Mouse (Mus musculus) stomach, postnatal 0 days (tissue): Measurements from ENCODE around the gene Serpina12. TPM values are rescaled to one million over a fixed set of nuclear protein-coding genes. Genes with fewer than 3 reads are reported as not detected.
A peak's percentile ranks its signal among the peaks of the same experiment; 100 is the strongest.

Source experiments
- ATAC-seq: fragments of 200-750 bp; cut with Nextera tagmentation; 2 replicates; pipeline ENCODE4 v1.8.0; 2017; ENCODE audit not compliant: low FRiP score, low TSS enrichment
- DNase-seq: peaks from one replicate; pipeline ENCODE4 v3.0.0-alpha.2; 2016; ENCODE audit warnings: low spot score
- H3K27ac ChIP-seq: fragments of 300-500 bp; sonication (generic); replicated peaks from 2 replicates; pipeline ENCODE4 v1.5.1; 2014; ENCODE audit warnings: mild to moderate bottlenecking, control low read depth
- H3K27me3 ChIP-seq: fragments of 300-500 bp; sonication (generic); 2 replicates; pipeline ENCODE4 v1.6.1; 2014; ENCODE audit warnings: low read length; ENCODE audit not compliant: control insufficient read depth, insufficient read depth
- H3K36me3 ChIP-seq: fragments of 300-500 bp; sonication (generic); 2 replicates; pipeline ENCODE4 v1.6.1; 2014; ENCODE audit warnings: low read length, mixed read lengths; ENCODE audit not compliant: control insufficient read depth, insufficient read depth
- H3K4me1 ChIP-seq: fragments of 300-500 bp; sonication (generic); replicated peaks from 2 replicates; pipeline ENCODE4 v1.6.1; 2014; ENCODE audit warnings: antibody characterized with exemption; ENCODE audit not compliant: control insufficient read depth, insufficient read depth
- H3K4me2 ChIP-seq: fragments of 300-500 bp; sonication (generic); replicated peaks from 2 replicates; pipeline ENCODE4 v1.6.1; 2014; ENCODE audit warnings: low read depth, mild to moderate bottlenecking, control low read depth, moderate library complexity
- H3K4me3 ChIP-seq: fragments of 300-500 bp; sonication (generic); 2 replicates; pipeline ENCODE4 v1.5.1; 2014; ENCODE audit warnings: low read depth, low read length, control low read depth
- H3K9ac ChIP-seq: fragments of 300-500 bp; sonication (generic); 2 replicates; pipeline ENCODE4 v1.6.1; 2014; ENCODE audit warnings: mild to moderate bottlenecking, low read length, control low read depth, mixed read lengths
- H3K9me3 ChIP-seq: fragments of 300-500 bp; sonication (generic); 2 replicates; pipeline ENCODE4 v1.6.1; 2016; ENCODE audit warnings: low read length; ENCODE audit not compliant: control insufficient read depth
- CTCF ChIP-seq: IDR thresholded peaks from 2 replicates; pipeline ENCODE4 v1.5.1; 2016; ENCODE audit warnings: antibody characterized with exemption, low read depth, mild to moderate bottlenecking, moderate library complexity
- EP300 ChIP-seq: optimal IDR thresholded peaks from 2 replicates; pipeline ENCODE3; 2016; ENCODE audit warnings: antibody characterized with exemption
- WGBS: fragments of 180-500 bp; shearing (Covaris S2); extraction: QIAGEN DNeasy Blood & Tissue Kit; methylation state at CpG from one replicate; pipeline ENCODE4 v1.1.7; 2014; 5-methylcytosine and 5-hydroxymethylcytosine counted together
- polyA plus RNA-seq: library from polyadenylated mRNA; unstranded; fragments of >200 nt; fragmentation: Nextera tagmentation; extraction: Ambion mirVana; gene quantifications from 2 replicates; pipeline ENCODE4 v1.2.1, GENCODE M21; 2015

Serpina12 gene
- polyA plus RNA-seq, 1 experiment from 2014 or later, result 2.5 TPM

GRCm38 (mm10) chr12:103984935-103985334 lies 59.3 kb downstream of the Serpina12 start:
- Histone ChIP-seq H3K27me3 (no peaks in the 10 kb centered on the region), H3K4me2 (no peak overlapping the region), H3K9me3 (no peaks in the 10 kb centered on the region), H3K4me3 (no peak overlapping the region), H3K36me3 (no peaks in the 10 kb centered on the region), H3K4me1 (no peaks in the 10 kb centered on the region), H3K9ac (no peak overlapping the region), H3K27ac (no peak overlapping the region)
- 54% methylated on average over 4 of the region's 4 CpGs for WGBS
- DNase-seq (peak; percentile 53), ATAC-seq (no peak)
- TF ChIP-seq EP300 (no peak), CTCF (peak; percentile 75)

GRCm38 (mm10) chr12:103981646-103982360 lies 62.4 kb downstream of the Serpina12 start:
- TF ChIP-seq EP300 (no peak), CTCF (no peak)
- WGBS, result 42% methylated on average over 7 of the region's 7 CpGs
- no peaks in the 10 kb centered on the region for H3K9me3 ChIP-seq
- DNase-seq (no peak), ATAC-seq (no peak)
- H3K4me3 ChIP-seq, result no peak overlapping the region
- no peak overlapping the region for H3K4me2 ChIP-seq
- H3K36me3 ChIP-seq, result no peaks in the 10 kb centered on the region
- H3K4me1 ChIP-seq, result no peaks in the 10 kb centered on the region
- no peak overlapping the region for H3K27ac ChIP-seq
- no peaks in the 10 kb centered on the region for H3K27me3 ChIP-seq
- no peak overlapping the region for H3K9ac ChIP-seq

Other genes starting within 250 kb of the Serpina12 start
- 3.9 and 5.8 TPM in 2 replicates for gene Serpina1b, start 214.1 kb downstream of the Serpina12 start, polyA plus RNA-seq
- 3.5 and 6.7 TPM in 2 replicates for gene Serpina1a, start 180.9 kb downstream of the Serpina12 start, polyA plus RNA-seq
- 1.6 and 2.6 TPM in 2 replicates for gene Serpina1c, start 139.6 kb downstream of the Serpina12 start, polyA plus RNA-seq
- 5.0 and 5.7 TPM in 2 replicates for gene Serpina1e, start 85.5 kb downstream of the Serpina12 start, polyA plus RNA-seq
- 0.32 and 0.67 TPM in 2 replicates for gene Serpina11, start 54.5 kb downstream of the Serpina12 start, polyA plus RNA-seq
- 14.9 and 15.4 TPM in 2 replicates for gene Serpina9, start 30.7 kb downstream of the Serpina12 start, polyA plus RNA-seq
- gene Serpina5, start 56.7 kb upstream of the Serpina12 start, polyA plus RNA-seq, result 0.07 and 0.10 TPM in 2 replicates
- gene Serpina3a, start 68.3 kb upstream of the Serpina12 start, polyA plus RNA-seq, result not detected in 2 replicates
- 0.05 TPM in 1 of 2 replicates, not detected in the other for gene Serpina3b, start 83.6 kb upstream of the Serpina12 start, polyA plus RNA-seq
- 0.04 TPM in 1 of 2 replicates, not detected in the other for gene Serpina3c, start 109.4 kb upstream of the Serpina12 start, polyA plus RNA-seq
- 0.10 and 0.17 TPM in 2 replicates for gene Serpina3f, start 170.1 kb upstream of the Serpina12 start, polyA plus RNA-seq
- gene Serpina3g, start 191.8 kb upstream of the Serpina12 start, polyA plus RNA-seq, result 2.4 and 5.8 TPM in 2 replicates
- 0.62 and 0.99 TPM in 2 replicates for gene Serpina3i, start 218.7 kb upstream of the Serpina12 start, polyA plus RNA-seq